22 mouse cellular contexts compared by ENCODE assay signal in genomic region chr4:88912882-88913281, GRCm38 (mm10). TPM values are rescaled to one million over a fixed set of nuclear protein-coding genes. Genes with fewer than 3 reads are reported as not detected.
"Had no signal": no experiment of that assay in that cellular context is flagged by ENCODE, and none has a peak within 500 bp of the region (broad histone marks: within the 10 kb centered on the region; RNA-seq: fewer than 3 reads in every experiment).

No protein-coding gene starts in this region.

- H3K9ac ChIP-seq: intestine, embryonic 15.5 days; midbrain, embryonic 12.5 days had no signal

- H3K9me3 ChIP-seq: intestine, embryonic 15.5 days; limb, embryonic 10.5 days; midbrain, embryonic 12.5 days had no signal

- H3K4me3 ChIP-seq: intestine, embryonic 15.5 days; left cerebral cortex, adult 2 months; limb, embryonic 10.5 days; midbrain, embryonic 12.5 days had no signal

- ATAC-seq: lung, postnatal 0 days; midbrain, embryonic 16.5 days had no signal

- H3K4me2 ChIP-seq: intestine, embryonic 15.5 days; midbrain, embryonic 12.5 days had no signal

- H3K27me3 ChIP-seq: intestine, embryonic 15.5 days; midbrain, embryonic 12.5 days had no signal

- DNase-seq: kidney, adult 18-20 months; kidney, postnatal 10 days; lung, adult 2 months; lung, postnatal 36 days; right cerebral cortex, postnatal 14 days; thymus, postnatal 14 days had no signal

- H3K27ac ChIP-seq: intestine, embryonic 15.5 days; left cerebral cortex, adult 2 months; limb, embryonic 10.5 days; midbrain, embryonic 12.5 days had no signal

- H3K36me3 ChIP-seq: intestine, embryonic 15.5 days; limb, embryonic 10.5 days; midbrain, embryonic 12.5 days had no signal

- H3K4me1 ChIP-seq: intestine, embryonic 15.5 days; midbrain, embryonic 12.5 days had no signal

RNA-seq across cellular contexts. Expression of gene Ifne, which starts 32.9 kb away (rescaled TPM):
- total RNA-seq: layer of hippocampus, adult 8-10 months; layer of hippocampus, postnatal 25 days; left cerebral cortex, adult 2 months; left cerebral cortex, postnatal 14 days; megakaryocyte, adult 5-6 weeks had no signal
- polyA plus RNA-seq: intestine, embryonic 15.5 days; kidney, embryonic 14.5 days; large intestine, adult 2 months; limb, embryonic 10.5 days; limb, embryonic 14.5 days; lung, adult 2 months; lung, postnatal 0 days; midbrain, embryonic 12.5 days; midbrain, embryonic 16.5 days; neural tube, embryonic 14.5 days; spleen, adult 2 months; stomach, embryonic 16.5 days had no signal
